Mouse (Mus musculus): ENCODE data around the gene Rora. TPM values are rescaled to one million over a fixed set of nuclear protein-coding genes. Genes with fewer than 3 reads are reported as not detected.

Rora gene
- polyA plus RNA-seq, 1 experiment from 2014 or later, result 23.1 TPM

DNA sequence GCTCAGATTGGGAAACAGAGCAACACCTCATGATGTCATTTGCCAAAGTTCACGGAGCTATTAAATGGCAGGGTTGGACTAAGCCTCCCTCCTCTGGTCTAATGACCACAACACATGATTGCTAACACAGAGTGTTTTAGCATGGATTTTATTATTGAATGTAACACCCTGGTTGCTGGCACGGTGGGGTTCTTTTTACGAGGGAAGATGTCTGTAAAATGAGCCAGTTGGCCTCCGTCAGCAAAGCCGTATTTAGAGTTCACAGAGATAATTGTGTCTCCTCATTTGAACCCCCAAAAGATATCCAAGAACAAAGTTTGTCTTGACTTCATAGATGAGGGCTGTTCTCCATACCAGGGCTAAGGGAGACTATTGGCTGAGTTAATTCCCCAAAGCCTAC is 398.3 kb downstream of the Rora start:
- Histone ChIP-seq H3K36me3 (replicated peaks; ENCODE audit: insufficient read depth, low read length) (no peaks in the 10 kb centered on the region), H3K4me1 (ENCODE audit: insufficient read depth) (no peaks in the 10 kb centered on the region), H3K4me2 (ENCODE audit: low read depth, low read length) (no peak overlapping the region), H3K27me3 (ENCODE audit: insufficient read depth, low read length) (no peaks in the 10 kb centered on the region), H3K27ac (ENCODE audit: low read depth) (no peak overlapping the region), H3K9ac (replicated peaks) (no peak overlapping the region), H3K9me3 (ENCODE audit: low read length) (no peaks in the 10 kb centered on the region), H3K4me3 (ENCODE audit: low read depth, low read length) (no peak overlapping the region)
- DNase-seq, result no peak
- no peak for TF ChIP-seq CTCF (IDR thresholded peaks at IDR 0.05; ENCODE audit: low read depth)
- TF ChIP-seq EP300 (IDR thresholded peaks at IDR 0.05; ENCODE audit: low read depth), result no peak
- 84% methylated on average over 5 of the region's 5 CpGs for WGBS (ENCODE audit: insufficient replicate concordance)
- no peak for ATAC-seq

DNA sequence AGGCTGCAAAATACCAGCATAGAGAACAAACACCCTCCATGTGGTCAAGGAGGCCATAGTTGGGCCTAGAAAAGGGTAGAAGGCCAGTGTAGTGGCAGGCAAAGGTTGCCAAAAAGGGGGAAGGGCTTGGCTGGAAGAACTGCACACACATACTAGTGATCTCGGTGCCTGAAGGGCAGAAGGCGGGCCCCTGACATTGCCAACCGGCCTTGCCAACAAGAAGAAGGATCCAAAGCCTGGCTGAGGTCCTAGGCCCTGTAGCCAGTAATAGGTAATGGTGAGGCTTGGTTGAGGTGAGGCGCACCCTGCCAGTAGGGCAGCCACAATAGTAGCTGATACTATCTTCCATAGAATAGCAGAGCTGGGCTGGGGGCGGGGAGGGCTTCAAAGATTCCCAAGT is 401.7 kb downstream of the Rora start:
- Histone ChIP-seq H3K9me3 (ENCODE audit: low read length) (no peaks in the 10 kb centered on the region), H3K27ac (ENCODE audit: low read depth) (no peak overlapping the region), H3K36me3 (replicated peaks; ENCODE audit: insufficient read depth, low read length) (no peaks in the 10 kb centered on the region), H3K4me3 (ENCODE audit: low read depth, low read length) (no peak overlapping the region), H3K27me3 (ENCODE audit: insufficient read depth, low read length) (no peaks in the 10 kb centered on the region), H3K4me2 (ENCODE audit: low read depth, low read length) (no peak overlapping the region), H3K9ac (replicated peaks) (no peak overlapping the region), H3K4me1 (ENCODE audit: insufficient read depth) (no peaks in the 10 kb centered on the region)
- TF ChIP-seq EP300 (IDR thresholded peaks at IDR 0.05; ENCODE audit: low read depth), result no peak
- no peak for TF ChIP-seq CTCF (IDR thresholded peaks at IDR 0.05; ENCODE audit: low read depth)
- ATAC-seq (no peak), DNase-seq (no peak)
- 96% methylated on average over 5 of the region's 5 CpGs for WGBS (ENCODE audit: insufficient replicate concordance)

DNA sequence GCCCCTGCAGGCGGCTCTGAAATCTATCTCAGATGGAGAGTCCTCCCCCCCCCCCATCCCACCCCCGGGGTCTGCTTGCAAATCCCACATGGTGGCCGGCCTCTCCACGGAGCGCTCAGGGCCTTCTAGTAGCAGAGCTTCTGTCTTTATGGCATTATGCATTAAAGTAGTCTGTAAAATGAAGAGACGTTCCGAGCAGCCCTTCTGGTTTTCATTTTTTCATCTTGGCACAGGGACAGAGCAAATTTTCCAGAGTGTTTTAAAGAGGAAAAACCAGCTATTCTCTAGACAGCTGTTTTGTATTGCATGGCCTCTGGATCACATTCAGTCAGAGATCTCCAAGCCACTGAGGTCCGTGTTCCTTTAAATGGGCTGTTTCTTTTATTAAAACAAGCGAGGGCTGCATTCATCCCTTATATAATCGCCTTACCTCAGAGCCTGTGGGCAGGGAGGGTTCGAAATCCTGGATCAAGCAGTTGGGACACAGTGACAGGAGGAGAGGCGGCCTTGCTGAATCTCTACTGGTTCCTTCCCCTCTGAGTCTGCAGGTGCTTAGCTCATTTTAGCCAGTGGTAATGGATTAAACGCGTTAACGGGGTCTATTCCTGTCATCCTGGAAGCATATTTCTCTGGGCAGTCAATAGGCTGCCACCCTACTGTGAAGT is 417.7 kb downstream of the Rora start:
- Histone ChIP-seq H3K4me3 (ENCODE audit: low read depth, low read length) (no peak overlapping the region), H3K27me3 (ENCODE audit: insufficient read depth, low read length) (no peaks in the 10 kb centered on the region), H3K36me3 (replicated peaks; ENCODE audit: insufficient read depth, low read length) (no peaks in the 10 kb centered on the region), H3K9ac (replicated peaks) (no peak overlapping the region), H3K9me3 (ENCODE audit: low read length) (no peaks in the 10 kb centered on the region), H3K4me1 (ENCODE audit: insufficient read depth) (no peaks in the 10 kb centered on the region), H3K4me2 (ENCODE audit: low read depth, low read length) (no peak overlapping the region), H3K27ac (ENCODE audit: low read depth) (no peak overlapping the region)
- ATAC-seq (no peak), DNase-seq (no peak)
- WGBS (ENCODE audit: insufficient replicate concordance), result 76% methylated on average over 15 of the region's 15 CpGs
- TF ChIP-seq CTCF (IDR thresholded peaks at IDR 0.05; ENCODE audit: low read depth), result no peak
- TF ChIP-seq EP300 (IDR thresholded peaks at IDR 0.05; ENCODE audit: low read depth), result no peak

DNA sequence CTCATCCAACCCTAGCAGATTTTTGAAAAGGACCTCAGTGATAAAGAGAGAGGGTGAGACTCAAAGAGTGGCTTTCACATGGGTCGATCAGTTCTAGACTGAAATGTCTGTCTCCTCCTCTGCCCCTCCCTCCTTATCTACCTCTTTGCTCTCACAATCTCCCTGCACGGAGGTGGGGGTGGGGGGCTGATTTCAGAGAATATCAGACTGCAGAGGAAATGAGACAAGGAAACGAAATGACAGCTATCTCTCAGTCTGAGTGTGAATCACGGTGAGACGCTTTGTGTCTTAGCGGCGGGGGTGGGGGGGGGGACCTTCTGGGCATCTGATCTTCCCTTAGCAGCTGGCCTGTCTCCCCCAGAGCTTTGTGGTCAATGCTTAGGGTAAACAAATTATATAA is 419.7 kb downstream of the Rora start:
- TF ChIP-seq CTCF (IDR thresholded peaks at IDR 0.05; ENCODE audit: low read depth), result no peak
- no peak for TF ChIP-seq EP300 (IDR thresholded peaks at IDR 0.05; ENCODE audit: low read depth)
- 34% methylated on average over 7 of the region's 7 CpGs for WGBS (ENCODE audit: insufficient replicate concordance)
- H3K9ac ChIP-seq (replicated peaks), result no peak overlapping the region
- no peak overlapping the region for H3K27ac ChIP-seq (ENCODE audit: low read depth)
- H3K4me3 ChIP-seq (ENCODE audit: low read depth, low read length), result no peak overlapping the region
- no peak overlapping the region for H3K4me2 ChIP-seq (ENCODE audit: low read depth, low read length)
- H3K36me3 ChIP-seq (replicated peaks; ENCODE audit: insufficient read depth, low read length), result no peaks in the 10 kb centered on the region
- no peaks in the 10 kb centered on the region for H3K27me3 ChIP-seq (ENCODE audit: insufficient read depth, low read length)
- DNase-seq (no peak), ATAC-seq (no peak)
- H3K4me1 ChIP-seq (ENCODE audit: insufficient read depth), result no peaks in the 10 kb centered on the region
- H3K9me3 ChIP-seq (ENCODE audit: low read length), result no peaks in the 10 kb centered on the region

DNA sequence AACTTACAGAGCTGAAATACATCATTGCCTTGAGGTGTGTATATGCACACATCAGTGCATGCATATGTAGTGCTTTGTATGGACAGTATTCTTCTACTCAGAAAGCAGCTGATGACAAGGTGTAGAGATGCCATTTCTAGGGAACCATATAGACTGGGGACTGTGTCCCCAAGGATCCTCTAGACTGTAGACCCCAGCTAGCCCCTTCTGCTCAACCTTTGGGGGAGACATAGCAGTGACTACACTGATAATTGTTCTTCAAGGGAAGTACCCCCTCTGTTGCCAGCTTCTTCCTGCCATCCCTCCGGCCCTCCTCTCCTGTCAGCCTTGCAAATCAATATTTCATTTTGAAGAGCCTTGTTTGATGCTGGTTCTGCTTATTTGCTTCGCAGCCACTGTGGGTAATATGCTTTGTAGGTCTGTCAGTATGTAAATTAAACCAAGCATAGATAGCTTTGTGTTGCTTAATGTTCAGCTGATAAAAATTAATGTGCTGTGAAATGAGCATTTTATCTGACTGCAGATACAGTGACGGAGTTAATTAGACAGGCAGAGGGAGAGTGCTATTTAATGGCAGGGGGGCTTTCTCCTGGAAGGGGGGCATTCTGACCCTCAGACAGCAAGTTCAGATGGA is 430.6 kb downstream of the Rora start:
- no peaks in the 10 kb centered on the region for H3K9me3 ChIP-seq (ENCODE audit: low read length)
- H3K36me3 ChIP-seq (replicated peaks; ENCODE audit: insufficient read depth, low read length), result no peaks in the 10 kb centered on the region
- H3K4me3 ChIP-seq (ENCODE audit: low read depth, low read length), result no peak overlapping the region
- ATAC-seq, result no peak
- no peaks in the 10 kb centered on the region for H3K27me3 ChIP-seq (ENCODE audit: insufficient read depth, low read length)
- H3K27ac ChIP-seq (ENCODE audit: low read depth), result no peak overlapping the region
- H3K9ac ChIP-seq (replicated peaks), result no peak overlapping the region
- DNase-seq, result no peak
- WGBS (ENCODE audit: insufficient replicate concordance), result 64% methylated on average over 3 of the region's 3 CpGs
- no peaks in the 10 kb centered on the region; the same call in 1 of the 2 replicates for H3K4me1 ChIP-seq (ENCODE audit: insufficient read depth)
- TF ChIP-seq EP300 (IDR thresholded peaks at IDR 0.05; ENCODE audit: low read depth), result no peak
- no peak for TF ChIP-seq CTCF (IDR thresholded peaks at IDR 0.05; ENCODE audit: low read depth)
- H3K4me2 ChIP-seq (ENCODE audit: low read depth, low read length), result no peak overlapping the region

DNA sequence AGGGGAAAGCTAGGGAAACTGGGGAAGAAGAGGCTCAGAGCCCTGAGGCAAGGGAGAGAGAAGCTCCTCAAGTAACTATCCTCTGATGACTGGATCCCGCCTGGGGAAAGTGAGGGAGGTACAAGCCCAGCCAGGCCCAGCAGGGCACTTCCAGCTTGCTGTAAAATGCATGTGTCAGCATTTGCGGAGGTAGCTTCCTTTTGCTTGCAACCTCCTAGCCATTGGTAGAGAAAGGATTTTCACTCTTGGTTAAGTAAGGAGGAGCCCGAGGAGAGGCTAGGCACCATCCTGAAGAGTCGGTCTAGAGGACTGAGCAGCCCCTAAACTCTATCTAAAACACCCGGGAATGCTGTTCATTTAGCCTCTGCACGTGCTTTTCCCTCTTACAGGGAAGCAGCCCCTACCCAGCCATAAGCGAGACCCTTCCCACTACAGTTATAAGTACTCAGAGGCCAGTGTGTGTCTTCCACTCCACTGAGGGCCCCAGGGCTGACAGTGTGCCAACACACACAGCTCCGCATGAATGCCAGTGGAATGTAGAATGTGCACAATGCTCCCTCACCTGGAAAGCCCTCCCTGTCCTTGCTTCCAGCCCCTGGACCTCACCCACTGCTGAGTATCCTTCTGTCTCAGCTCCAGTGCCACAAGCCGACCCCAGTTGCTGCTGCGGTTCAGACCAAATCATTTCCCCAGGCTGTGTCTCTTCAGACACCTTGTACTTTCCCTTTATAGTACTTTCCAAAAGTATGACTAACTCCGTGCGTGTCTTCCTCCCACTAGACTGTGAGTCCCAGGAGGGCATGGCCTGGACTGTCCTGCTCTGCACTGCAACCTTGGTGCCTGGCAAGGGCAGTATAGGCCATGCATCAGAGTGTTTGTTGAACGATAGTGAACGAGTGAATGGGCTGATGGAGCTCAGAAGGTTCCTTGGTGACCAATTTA is 431.4 kb downstream of the Rora start:
- H3K27ac ChIP-seq (ENCODE audit: low read depth), result no peak overlapping the region
- H3K4me3 ChIP-seq (ENCODE audit: low read depth, low read length), result no peak overlapping the region
- no peaks in the 10 kb centered on the region for H3K36me3 ChIP-seq (replicated peaks; ENCODE audit: insufficient read depth, low read length)
- H3K4me1 ChIP-seq (ENCODE audit: insufficient read depth), result no peaks in the 10 kb centered on the region; the same call in 1 of the 2 replicates
- TF ChIP-seq CTCF (IDR thresholded peaks at IDR 0.05; ENCODE audit: low read depth) (no peak), EP300 (IDR thresholded peaks at IDR 0.05; ENCODE audit: low read depth) (no peak)
- H3K9ac ChIP-seq (replicated peaks), result no peak overlapping the region
- WGBS (ENCODE audit: insufficient replicate concordance), result 72% methylated on average over 14 of the region's 14 CpGs
- no peak for ATAC-seq
- no peak overlapping the region for H3K4me2 ChIP-seq (ENCODE audit: low read depth, low read length)
- DNase-seq, result no peak
- no peaks in the 10 kb centered on the region for H3K27me3 ChIP-seq (ENCODE audit: insufficient read depth, low read length)
- H3K9me3 ChIP-seq (ENCODE audit: low read length), result no peaks in the 10 kb centered on the region
